Mouse (Mus musculus): Measurements from ENCODE around the gene Atp8b3.

Atp8b3 gene

GRCm38 (mm10) chr10:80513739-80514138 lies 25.2 kb downstream of the Atp8b3 start:
- no peak for DNase-seq (ENCODE audit: low read depth)

- DNase-seq (ENCODE audit: low read depth) = no peak
Measured at GRCm38 (mm10) chr10:80510273-80510660, 28.7 kb downstream of the Atp8b3 start.

GRCm38 (mm10) chr10:80509412-80510272 lies 29.3 kb downstream of the Atp8b3 start:
- DNase-seq (ENCODE audit: low read depth) = peak; percentile 71

- peak; percentile 61 for DNase-seq (ENCODE audit: low read depth)
Measured at GRCm38 (mm10) chr10:80506222-80506621, 32.7 kb downstream of the Atp8b3 start.

GRCm38 (mm10) chr10:80504724-80505123 lies 34.2 kb downstream of the Atp8b3 start:
- DNase-seq (ENCODE audit: low read depth) = no peak

- DNase-seq (ENCODE audit: low read depth) = no peak
Measured at GRCm38 (mm10) chr10:80503599-80504220, 35.2 kb downstream of the Atp8b3 start.

GRCm38 (mm10) chr10:80502819-80503314 lies 36.1 kb downstream of the Atp8b3 start:
- no peak for DNase-seq (ENCODE audit: low read depth)

- no peak for DNase-seq (ENCODE audit: low read depth)
Measured at GRCm38 (mm10) chr10:80502291-80502690, 36.6 kb downstream of the Atp8b3 start.

- no peak for DNase-seq (ENCODE audit: low read depth)
Measured at GRCm38 (mm10) chr10:80496421-80496820, 42.5 kb downstream of the Atp8b3 start.

- DNase-seq (ENCODE audit: low read depth) = no peak
Measured at GRCm38 (mm10) chr10:80495901-80496300, 43.0 kb downstream of the Atp8b3 start.

GRCm38 (mm10) chr10:80494732-80495131 lies 44.2 kb downstream of the Atp8b3 start, which contains the start of gene Onecut3:
Gene Onecut3, plus strand, starts transcription at chr10:80494835.
- DNase-seq (ENCODE audit: low read depth) = no peak

GRCm38 (mm10) chr10:80490051-80490450 lies 48.9 kb downstream of the Atp8b3 start:
- no peak for DNase-seq (ENCODE audit: low read depth)

- DNase-seq (ENCODE audit: low read depth) = no peak
Measured at GRCm38 (mm10) chr10:80486862-80487379, 52.0 kb downstream of the Atp8b3 start.

GRCm38 (mm10) chr10:80481002-80481401 lies 57.9 kb downstream of the Atp8b3 start:
- peak; percentile 79 for DNase-seq (ENCODE audit: low read depth)

GRCm38 (mm10) chr10:80478531-80478930 lies 60.4 kb downstream of the Atp8b3 start:
- no peak for DNase-seq (ENCODE audit: low read depth)

- DNase-seq (ENCODE audit: low read depth) = peak; percentile 53
Measured at GRCm38 (mm10) chr10:80475290-80475959, 63.5 kb downstream of the Atp8b3 start.
